In genomic region chr11:89027955-89028361, GRCm38 (mm10) we compare ENCODE assay signal across 10 mouse cellular contexts. TPM values are rescaled to one million over a fixed set of nuclear protein-coding genes. Genes with fewer than 3 reads are reported as not detected.
DNase-seq lines count a peak whose midpoint lies in the region; ATAC-seq and TF ChIP-seq lines count a peak whose summit lies in the region.
"Had no signal": no experiment of that assay in that cellular context is flagged by ENCODE, and none has a peak within 500 bp of the region (broad histone marks: within the 10 kb centered on the region; RNA-seq: fewer than 3 reads in every experiment).

No protein-coding gene starts in this region.

- peaks cover 13% of the 10 kb centered on the region; the same call in 1 of the 2 replicates for H3K4me1 ChIP-seq in kidney, adult 2 months (ENCODE audit: control insufficient read depth, insufficient read depth, low read length)
- H3K4me1 ChIP-seq in kidney, embryonic 14.5 days (ENCODE audit: control insufficient read depth, insufficient read depth, low read length): 0 out of 2 replicates have a peak, but pooled peaks cover 5% of the 10 kb centered on the region
- H3K4me1 ChIP-seq in midbrain, embryonic 10.5 days: peaks cover 5% of the 10 kb centered on the region; the same call in 1 of the 2 replicates

- no peak overlapping the region for H3K9ac ChIP-seq in kidney, embryonic 14.5 days (ENCODE audit: low read depth, low read length)
- H3K9ac ChIP-seq: hindbrain, embryonic 15.5 days; neural tube, embryonic 12.5 days had no signal

- no peak for ATAC-seq in kidney, embryonic 14.5 days (ENCODE audit: low FRiP score, low TSS enrichment)
- no peak for ATAC-seq in cerebellum, adult (ENCODE audit: insufficient number of reproducible peaks, low FRiP score, low TSS enrichment)

- TF ChIP-seq CTCF in kidney, adult 2 months (conservative IDR thresholded peaks at IDR 0.05; ENCODE audit: insufficient read depth, insufficient read length, low read depth, low read length): no peak
- no peak for TF ChIP-seq CTCF in layer of hippocampus, adult 2 months (conservative IDR thresholded peaks at IDR 0.05)

- intact Hi-C loops in heart, postnatal 25 days (cut with DNase I): loop anchor here (2.0 kb wide), 1 partner anchor 29 kb away; the partner anchor contains the start of gene Trim25

- no peaks in the 10 kb centered on the region for H3K36me3 ChIP-seq in kidney, adult 2 months (ENCODE audit: control insufficient read depth, insufficient read depth, low read length)
- H3K36me3 ChIP-seq in kidney, embryonic 14.5 days (ENCODE audit: control insufficient read depth, insufficient read depth, low read length): no peaks in the 10 kb centered on the region
- H3K36me3 ChIP-seq in midbrain, embryonic 10.5 days: no peaks in the 10 kb centered on the region
- H3K36me3 ChIP-seq: neural tube, embryonic 12.5 days had no signal

- no peak overlapping the region for H3K4me2 ChIP-seq in kidney, embryonic 14.5 days (replicated peaks; ENCODE audit: low read depth, low read length)
- H3K4me2 ChIP-seq: hindbrain, embryonic 15.5 days; neural tube, embryonic 12.5 days had no signal

- no peak overlapping the region for H3K27ac ChIP-seq in kidney, adult 2 months (ENCODE audit: insufficient read depth, low read depth, low read length)
- H3K27ac ChIP-seq in kidney, embryonic 14.5 days (ENCODE audit: low read depth, low read length): no peak overlapping the region
- H3K27ac ChIP-seq in midbrain, embryonic 10.5 days (replicated peaks): no peak overlapping the region
- no peak overlapping the region for H3K27ac ChIP-seq in layer of hippocampus, adult 2 months
- H3K27ac ChIP-seq: hindbrain, embryonic 15.5 days; neural tube, embryonic 12.5 days had no signal

- no peak overlapping the region for H3K4me3 ChIP-seq in kidney, adult 2 months (ENCODE audit: insufficient read depth, low read depth, low read length)
- H3K4me3 ChIP-seq in kidney, embryonic 14.5 days (ENCODE audit: low read length): no peak overlapping the region
- H3K4me3 ChIP-seq in midbrain, embryonic 10.5 days: no peak overlapping the region
- H3K4me3 ChIP-seq in layer of hippocampus, adult 2 months: no peak overlapping the region
- H3K4me3 ChIP-seq: hindbrain, embryonic 15.5 days; neural tube, embryonic 12.5 days had no signal

- no peaks in the 10 kb centered on the region for H3K9me3 ChIP-seq in kidney, embryonic 14.5 days (ENCODE audit: control insufficient read depth, low read length)
- no peaks in the 10 kb centered on the region for H3K9me3 ChIP-seq in midbrain, embryonic 10.5 days (replicated peaks)
- H3K9me3 ChIP-seq: hindbrain, embryonic 15.5 days; neural tube, embryonic 12.5 days had no signal

- 53% methylated on average over 10 of the region's 10 CpGs for WGBS in kidney, adult 2 months
- WGBS in kidney, embryonic 14.5 days: 66% methylated on average over 10 of the region's 10 CpGs
- 81% methylated on average over 10 of the region's 10 CpGs for WGBS in midbrain, embryonic 10.5 days

- TF ChIP-seq POLR2A in kidney, adult 2 months (IDR thresholded peaks at IDR 0.05; ENCODE audit: low read depth, low read length): no peak

- H3K27me3 ChIP-seq in kidney, adult 2 months (replicated peaks; ENCODE audit: control insufficient read depth, insufficient read depth, low read length): no peaks in the 10 kb centered on the region
- H3K27me3 ChIP-seq in kidney, embryonic 14.5 days (ENCODE audit: control insufficient read depth, insufficient read depth, low read length): no peaks in the 10 kb centered on the region
- no peaks in the 10 kb centered on the region for H3K27me3 ChIP-seq in midbrain, embryonic 10.5 days (ENCODE audit: low read depth, poor library complexity, severe bottlenecking)
- H3K27me3 ChIP-seq: hindbrain, embryonic 15.5 days; neural tube, embryonic 12.5 days had no signal

- DNase-seq in kidney, adult 2 months: peak; percentile 35
- DNase-seq in heart, postnatal 25 days (ENCODE audit: low spot score): peak; percentile 65
- DNase-seq in lung, postnatal 4 days: peak; percentile 60 to 64
- peak; percentile 49 for DNase-seq in thymus, postnatal 4 days
- no peak for DNase-seq in midbrain, embryonic 10.5 days (ENCODE audit: low spot score)
- DNase-seq in layer of hippocampus, adult 2 months (ENCODE audit: low spot score in 2 of 2): no peak

RNA-seq across cellular contexts. Expression of gene Trim25, which starts 28.8 kb away (rescaled TPM):
- 27.3 and 35.0 TPM in 2 replicates for polyA plus RNA-seq in kidney, adult 2 months (2012; rRNA removed)
- 11.5 and 13.2 TPM in 2 replicates for polyA plus RNA-seq in kidney, embryonic 14.5 days (2014; fragmentation: Nextera tagmentation; extraction: Ambion mirVana)
- 10 to 100 TPM; 20.5 to 22.7 TPM for total RNA-seq in heart, postnatal 25 days (2021)
- 3.0 and 3.3 TPM in 2 replicates for polyA plus RNA-seq in midbrain, embryonic 10.5 days (2016; fragmentation: Nextera tagmentation; extraction: Ambion mirVana)
- total RNA-seq in layer of hippocampus, adult 2 months (2021): 1 to 10 TPM; 4.8 to 4.9 TPM

RNA-seq across cellular contexts. Expression of gene Dgke, which starts 38.7 kb away (rescaled TPM):
- polyA plus RNA-seq in kidney, adult 2 months (2012; rRNA removed): 2.4 and 2.8 TPM in 2 replicates
- 3.2 and 5.3 TPM in 2 replicates for polyA plus RNA-seq in kidney, embryonic 14.5 days (2014; fragmentation: Nextera tagmentation; extraction: Ambion mirVana)
- total RNA-seq in heart, postnatal 25 days (2021): 10 to 100 TPM in 1 of 2 experiments, 1 to 10 TPM in 1; 9.4 to 10.6 TPM
- polyA plus RNA-seq in midbrain, embryonic 10.5 days (2016; fragmentation: Nextera tagmentation; extraction: Ambion mirVana): 4.2 and 6.1 TPM in 2 replicates
- total RNA-seq in layer of hippocampus, adult 2 months (2021): 10 to 100 TPM; 49.5 to 49.7 TPM

RNA-seq across cellular contexts. Expression of gene Gm525, which starts 45.7 kb away (rescaled TPM):
- 0.69 and 1.6 TPM in 2 replicates for polyA plus RNA-seq in kidney, adult 2 months (2012; rRNA removed)
- not detected in 2 replicates for polyA plus RNA-seq in kidney, embryonic 14.5 days (2014; fragmentation: Nextera tagmentation; extraction: Ambion mirVana)
- not detected for total RNA-seq in heart, postnatal 25 days (2021)
- polyA plus RNA-seq in midbrain, embryonic 10.5 days (2016; fragmentation: Nextera tagmentation; extraction: Ambion mirVana): not detected in 2 replicates
- total RNA-seq in layer of hippocampus, adult 2 months (2021): not detected
- polyA plus RNA-seq: hindbrain, embryonic 15.5 days; neural tube, embryonic 12.5 days had no signal

RNA-seq across cellular contexts. Expression of gene Coil, which starts 57.9 kb away (rescaled TPM):
- polyA plus RNA-seq in kidney, adult 2 months (2012; rRNA removed): 3.1 and 3.6 TPM in 2 replicates
- polyA plus RNA-seq in kidney, embryonic 14.5 days (2014; fragmentation: Nextera tagmentation; extraction: Ambion mirVana): 12.1 and 14.5 TPM in 2 replicates
- 1 to 10 TPM; 4.6 to 4.9 TPM for total RNA-seq in heart, postnatal 25 days (2021)
- 29.9 and 30.3 TPM in 2 replicates for polyA plus RNA-seq in midbrain, embryonic 10.5 days (2016; fragmentation: Nextera tagmentation; extraction: Ambion mirVana)
- 10 to 100 TPM; 20.9 to 21.7 TPM for total RNA-seq in layer of hippocampus, adult 2 months (2021)

Comparison
In these comparisons a context has a peak if more than half of its experiments do, and no peak if none do; other contexts are left out.
1. DNase-seq: peak in kidney, adult 2 months (single experiment), heart, postnatal 25 days (single experiment), lung, postnatal 4 days (2 of 2) and thymus, postnatal 4 days (single experiment); none in midbrain, embryonic 10.5 days (single experiment) and layer of hippocampus, adult 2 months (0 of 2).